Mouse (Mus musculus) megakaryocyte, embryonic 14.5 days (primary cell): ENCODE results near the gene Lce1l.

Experiments used
- FLI1 ChIP-seq: IDR thresholded peaks from 2 replicates; pipeline ENCODE4 v1.6.1; 2012; ENCODE audit warnings: low read length, inconsistent platforms, mixed read lengths
- GATA1 ChIP-seq: IDR thresholded peaks from 3 replicates; pipeline ENCODE4 v1.6.1; 2012; ENCODE audit warnings: mixed read lengths, low read length, inconsistent platforms, borderline replicate concordance

DNA sequence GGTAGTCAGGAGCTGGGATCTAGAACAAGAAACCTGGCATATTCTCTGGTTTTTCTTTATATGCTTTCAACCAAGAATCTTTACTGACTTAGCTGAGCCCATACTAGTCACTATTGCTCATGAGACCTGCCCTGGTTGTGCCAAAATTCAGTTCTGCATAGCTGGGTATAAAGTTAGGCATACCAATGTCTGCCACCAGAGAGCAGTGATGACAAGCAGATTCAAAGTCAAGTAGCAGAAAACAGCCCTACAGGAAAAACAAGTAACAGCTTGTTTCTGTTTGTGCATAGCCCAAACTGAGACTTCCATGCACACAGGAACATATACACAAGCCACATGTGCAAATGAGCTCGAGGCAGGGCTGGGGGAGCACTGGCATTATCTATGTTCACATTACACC lies 25.3 kb downstream of the Lce1l start:
- TF ChIP-seq GATA1 (no peak), FLI1 (no peak)
